Mouse (Mus musculus) myocyte (in vitro differentiated cells): ENCODE results near the gene Tnxb. TPM values are rescaled to one million over a fixed set of nuclear protein-coding genes. Genes with fewer than 3 reads are reported as not detected.
A peak's percentile ranks its signal among the peaks of the same experiment; 100 is the strongest.

Source experiments
- H3K27me3 ChIP-seq: one replicate; pipeline ENCODE4 v1.6.1; 2011; ENCODE audit not compliant: control insufficient read depth, insufficient read depth, insufficient read length
- H3K36me3 ChIP-seq: one replicate; pipeline ENCODE4 v1.6.1; 2011; ENCODE audit not compliant: control insufficient read depth, insufficient read depth
- H3K4me2 ChIP-seq: one replicate; pipeline ENCODE4 v1.6.1; 2011; ENCODE audit warnings: low read depth, control low read depth
- H3K4me3 ChIP-seq: one replicate; pipeline ENCODE4 v1.5.1; 2011; ENCODE audit warnings: mild to moderate bottlenecking, control low read depth, moderate library complexity
- H3K79me2 ChIP-seq: one replicate; pipeline ENCODE4 v1.6.1; 2011; ENCODE audit not compliant: control insufficient read depth, insufficient read depth
- H3ac ChIP-seq: one replicate; pipeline ENCODE4 v1.6.1; 2011; ENCODE audit not compliant: control insufficient read depth, insufficient read length
- CEBPB ChIP-seq: IDR thresholded peaks from 2 replicates; pipeline ENCODE4 v1.6.1; 2011; ENCODE audit warnings: mild to moderate bottlenecking, moderate library complexity; ENCODE audit not compliant: poor library complexity, insufficient read depth, severe bottlenecking
- E2F4 ChIP-seq: IDR thresholded peaks from one replicate; pipeline ENCODE4 v1.6.1; 2011; ENCODE audit warnings: mild to moderate bottlenecking, control low read depth, moderate library complexity; ENCODE audit not compliant: insufficient read depth
- MAX ChIP-seq: IDR thresholded peaks from one replicate; pipeline ENCODE4 v1.6.1; 2011; ENCODE audit warnings: low read depth, mild to moderate bottlenecking, control low read depth
- MYOD1 ChIP-seq, 3 experiments: IDR thresholded peaks; one replicate each; pipeline ENCODE4 v1.6.1; 2011; ENCODE audit warnings: control low read depth in 2 of 3, low read depth in 2 of 3, mild to moderate bottlenecking in 2 of 3, moderate library complexity in 1 of 3; ENCODE audit not compliant: insufficient read length in 2 of 3, control insufficient read depth in 1 of 3
- MYOG ChIP-seq, 3 experiments: IDR thresholded peaks; one replicate each; pipeline ENCODE4 v1.6.1; 2011; ENCODE audit warnings: control low read depth in 2 of 3, low read depth in 2 of 3, mild to moderate bottlenecking in 2 of 3; ENCODE audit not compliant: insufficient read length in 2 of 3, control insufficient read depth in 1 of 3, insufficient read depth in 1 of 3
- POLR2A ChIP-seq: IDR thresholded peaks from one replicate; pipeline ENCODE4 v1.6.1; 2011; ENCODE audit warnings: low read depth, mild to moderate bottlenecking, control low read depth, moderate library complexity; ENCODE audit not compliant: insufficient read length
- POLR2AphosphoS2 ChIP-seq: IDR thresholded peaks from one replicate; pipeline ENCODE4 v1.6.1; 2011; ENCODE audit warnings: low read depth, control low read depth; ENCODE audit not compliant: insufficient read length
- REST ChIP-seq: IDR thresholded peaks from one replicate; pipeline ENCODE4 v1.6.1; 2011; ENCODE audit warnings: mild to moderate bottlenecking, control low read depth, moderate library complexity; ENCODE audit not compliant: insufficient read depth, insufficient read length
- SRF ChIP-seq: IDR thresholded peaks from one replicate; pipeline ENCODE4 v1.6.1; 2011; ENCODE audit warnings: low read depth; ENCODE audit not compliant: control insufficient read depth, insufficient read length
- TCF12 ChIP-seq: IDR thresholded peaks from one replicate; pipeline ENCODE4 v1.6.1; 2011; ENCODE audit warnings: mild to moderate bottlenecking, control low read depth; ENCODE audit not compliant: poor library complexity, insufficient read depth, severe bottlenecking
- TCF3 ChIP-seq: IDR thresholded peaks from one replicate; pipeline ENCODE4 v1.6.1; 2011; ENCODE audit warnings: low read depth, control low read depth; ENCODE audit not compliant: insufficient read length
- USF1 ChIP-seq: IDR thresholded peaks from one replicate; pipeline ENCODE4 v1.6.1; 2011; ENCODE audit warnings: low read depth, mild to moderate bottlenecking, control low read depth, moderate library complexity
- polyA plus RNA-seq: library from polyadenylated mRNA; unstranded; fragments of >200 nt; fragmentation: generic; extraction: Trizol; gene quantifications from one replicate; pipeline ENCODE4 v1.2.1, GENCODE M21; 2012; ENCODE audit warnings: missing spikeins

The Tnxb gene
- under 0.01 TPM for polyA plus RNA-seq

DNA sequence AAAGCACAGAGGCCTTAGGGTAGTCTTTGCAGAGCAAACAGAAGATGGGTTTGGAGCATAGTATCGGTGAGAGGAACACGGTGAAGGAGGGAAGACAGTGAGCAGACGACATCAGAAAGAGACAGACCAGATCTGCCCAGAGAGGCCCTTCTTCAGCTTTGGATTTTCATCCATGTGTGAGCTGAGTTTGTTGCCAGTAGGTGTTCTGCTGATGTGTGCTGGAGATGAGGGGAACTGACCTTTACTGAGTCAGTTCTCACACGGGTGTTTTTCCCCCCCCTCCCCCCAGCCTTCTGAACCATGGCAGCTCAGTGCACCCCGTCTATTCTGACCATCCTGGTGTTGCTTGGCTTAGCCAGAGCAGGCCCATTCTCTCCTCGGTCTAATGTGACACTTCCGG, at the start of gene Tnxb:
TSS of gene Tnxb (plus strand) at position 301 of the 400 bp plus-strand sequence.
- no peaks in the 10 kb centered on the region for H3K36me3 ChIP-seq
- TF ChIP-seq TCF12 (no peak), REST (no peak), CEBPB (no peak), POLR2AphosphoS2 (no peak), USF1 (no peak), E2F4 (no peak), SRF (no peak), MAX (no peak), MYOD1 (IDR thresholded peaks at IDR 0.05; ENCODE audit: control insufficient read depth in 1 of 3, insufficient read length in 2 of 3, low read depth in 2 of 3) (no peak), MYOG (IDR thresholded peaks at IDR 0.05; ENCODE audit: control insufficient read depth in 1 of 3, insufficient read depth in 1 of 3, insufficient read length in 2 of 3, low read depth in 2 of 3) (no peak), POLR2A (no peak), TCF3 (no peak)
- H3K4me3 ChIP-seq, result no peak within 1 kb of the TSS
- H3K79me2 ChIP-seq, result no peaks in the 10 kb centered on the region
- peaks cover 73% of the 10 kb centered on the region for H3K27me3 ChIP-seq
- H3ac ChIP-seq, result peak within 1 kb of the TSS; percentile 1
- no peak within 1 kb of the TSS for H3K4me2 ChIP-seq

DNA sequence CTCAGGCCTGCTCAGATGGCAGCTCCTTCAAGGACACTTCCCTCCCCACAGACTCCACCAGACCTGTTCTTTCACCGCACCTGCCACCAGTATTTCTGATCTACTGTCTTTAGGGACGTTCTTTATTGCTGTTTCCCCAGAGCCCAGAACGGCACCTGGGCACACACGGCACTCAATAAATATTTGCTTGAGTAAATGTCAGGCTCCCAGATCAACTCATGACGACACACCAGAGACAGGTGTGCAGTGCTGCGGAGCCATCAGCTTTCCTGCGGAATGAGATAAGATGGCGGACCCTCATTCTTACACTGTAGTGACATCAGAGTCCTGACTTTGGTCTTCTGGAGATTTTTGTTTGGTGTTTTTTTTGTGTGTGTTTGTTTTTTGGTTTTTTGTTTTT, 49.3 kb upstream of the Tnxb start:
- Histone ChIP-seq H3K79me2 (no peaks in the 10 kb centered on the region), H3ac (no peak overlapping the region), H3K4me2 (no peak overlapping the region), H3K4me3 (no peak overlapping the region), H3K27me3 (no peaks in the 10 kb centered on the region), H3K36me3 (no peaks in the 10 kb centered on the region)
- TF ChIP-seq TCF12 (no peak), MYOG (IDR thresholded peaks at IDR 0.05; ENCODE audit: control insufficient read depth in 1 of 3, insufficient read depth in 1 of 3, insufficient read length in 2 of 3, low read depth in 2 of 3) (no peak)

DNA sequence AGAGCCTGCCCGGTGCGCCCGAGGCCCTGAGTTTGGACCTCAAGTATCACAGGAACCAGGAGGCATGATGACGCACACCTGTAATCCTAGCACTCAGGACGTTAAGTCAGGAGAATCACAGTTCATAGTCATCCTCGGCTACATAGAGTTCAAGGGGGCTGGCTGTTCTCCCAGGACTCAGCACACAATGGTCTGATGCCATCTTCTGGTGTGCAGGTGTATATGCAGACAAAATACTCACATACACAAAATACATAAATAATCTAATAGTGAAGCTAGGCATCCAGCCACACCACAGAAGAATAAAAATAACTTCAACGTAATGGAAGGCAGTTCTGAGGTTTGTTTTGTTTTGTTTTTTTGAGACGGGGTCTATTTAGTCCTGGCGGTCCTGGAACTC, 47.2 kb upstream of the Tnxb start:
- H3ac ChIP-seq, result no peak overlapping the region
- TF ChIP-seq POLR2A (no peak), USF1 (no peak), MYOG (IDR thresholded peaks at IDR 0.05; ENCODE audit: control insufficient read depth in 1 of 3, insufficient read depth in 1 of 3, insufficient read length in 2 of 3, low read depth in 2 of 3) (no peak), REST (no peak), E2F4 (no peak), SRF (no peak), TCF3 (no peak), CEBPB (no peak), MYOD1 (IDR thresholded peaks at IDR 0.05; ENCODE audit: control insufficient read depth in 1 of 3, insufficient read length in 2 of 3, low read depth in 2 of 3) (no peak), MAX (no peak), TCF12 (no peak)
- H3K27me3 ChIP-seq, result no peaks in the 10 kb centered on the region
- H3K36me3 ChIP-seq, result no peaks in the 10 kb centered on the region
- H3K4me2 ChIP-seq, result no peak overlapping the region
- H3K79me2 ChIP-seq, result no peaks in the 10 kb centered on the region
- no peak overlapping the region for H3K4me3 ChIP-seq

DNA sequence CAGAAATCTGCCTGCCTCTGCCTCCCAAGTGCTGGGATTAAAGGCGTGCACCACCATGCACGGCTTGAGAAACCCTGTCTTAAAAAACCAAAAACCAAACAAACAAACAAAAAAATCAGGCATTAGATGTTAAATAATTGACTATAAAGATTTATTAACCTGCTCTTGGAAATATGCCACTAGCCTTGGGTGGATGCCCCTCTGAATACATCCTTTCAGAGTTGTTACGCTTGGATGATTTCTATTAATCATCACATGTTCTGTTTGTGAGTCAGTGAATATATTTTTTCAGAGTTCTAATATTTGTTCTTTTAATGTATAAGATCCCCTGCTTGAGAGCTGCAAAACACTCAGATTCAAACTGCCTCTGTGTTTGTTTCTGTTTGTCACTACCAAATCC, 45.4 kb upstream of the Tnxb start:
- Histone ChIP-seq H3ac (no peak overlapping the region), H3K79me2 (no peaks in the 10 kb centered on the region), H3K27me3 (peaks cover 2% of the 10 kb centered on the region), H3K4me3 (no peak overlapping the region), H3K4me2 (no peak overlapping the region), H3K36me3 (no peaks in the 10 kb centered on the region)
- TF ChIP-seq E2F4 (no peak), SRF (no peak), USF1 (no peak), CEBPB (no peak), REST (no peak)

DNA sequence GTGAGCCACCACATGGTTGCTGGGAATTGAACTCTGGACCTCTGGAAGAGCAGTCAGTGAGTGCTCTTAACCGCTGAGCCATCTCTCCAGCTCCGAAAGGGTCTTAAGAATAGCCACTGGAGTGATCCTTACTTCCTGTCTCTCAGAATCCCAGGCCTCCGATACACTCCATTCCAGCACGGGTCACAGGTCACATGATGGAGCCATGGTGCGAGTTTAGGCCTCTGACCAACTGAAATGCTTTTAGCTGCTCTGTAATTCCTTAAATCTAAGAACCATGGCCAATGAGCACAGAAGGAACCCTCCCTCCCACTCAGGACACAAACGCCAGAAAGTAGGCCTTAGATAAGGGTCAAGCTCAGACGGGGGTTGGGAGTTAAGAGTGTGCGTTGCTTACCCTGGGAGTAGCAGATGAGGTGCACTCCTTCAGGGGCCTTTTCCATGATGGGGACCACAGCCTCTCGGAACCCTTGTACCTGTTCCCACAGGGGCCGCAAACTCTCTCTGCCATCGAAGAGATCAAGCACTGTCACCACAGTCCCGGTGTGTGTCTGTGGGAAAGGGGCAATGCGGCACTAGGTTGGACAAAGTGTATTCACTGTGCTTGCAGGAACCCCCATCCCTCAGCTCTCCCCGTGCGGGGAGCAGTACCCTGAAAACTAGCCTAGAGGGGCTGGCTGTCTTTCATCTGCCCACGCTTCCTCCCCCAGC, 44.1 kb upstream of the Tnxb start:
- no peak overlapping the region for H3ac ChIP-seq
- peak overlapping the region; percentile 73 for H3K4me2 ChIP-seq
- TF ChIP-seq MAX (no peak), TCF3 (no peak), E2F4 (no peak), CEBPB (no peak), POLR2AphosphoS2 (no peak), POLR2A (no peak), MYOD1 (IDR thresholded peaks at IDR 0.05; ENCODE audit: control insufficient read depth in 1 of 3, insufficient read length in 2 of 3, low read depth in 2 of 3) (no peak), TCF12 (no peak), SRF (no peak), REST (no peak), MYOG (IDR thresholded peaks at IDR 0.05; ENCODE audit: control insufficient read depth in 1 of 3, insufficient read depth in 1 of 3, insufficient read length in 2 of 3, low read depth in 2 of 3) (no peak)
- H3K4me3 ChIP-seq, result peak overlapping the region; percentile 42
- H3K36me3 ChIP-seq, result no peaks in the 10 kb centered on the region
- H3K27me3 ChIP-seq, result peaks cover 14% of the 10 kb centered on the region
- H3K79me2 ChIP-seq, result no peaks in the 10 kb centered on the region
